Mouse (Mus musculus) heart, postnatal 25 days (tissue): ENCODE measurements around the gene Babam1. TPM values are rescaled to one million over a fixed set of nuclear protein-coding genes. Genes with fewer than 3 reads are reported as not detected.

Experiments used
- DNase-seq: peaks from one replicate; pipeline ENCODE4 v3.0.0; 2022; ENCODE audit warnings: low spot score
- intact Hi-C: fragments of 180-260 bp; cut with DNase I; formaldehyde crosslinking; loops from one replicate; pipeline ENCODE4 v1.15.1; 2025
- total RNA-seq, 2 experiments: library from RNA; stranded (reverse); gene quantifications; 2 replicates each; pipeline ENCODE4 v1.2.3; 2021

The Babam1 gene
- 10 to 100 TPM; 67.0 to 69.5 TPM for total RNA-seq

GRCm38 (mm10) chr8:71396639-71397305 lies at the start of gene Babam1:
Gene Babam1 (plus strand): TSS chr8:71396861.
- intact Hi-C loops = no loop called here
- peak; percentile 93 for DNase-seq

- intact Hi-C loops = no loop called here
- no peak for DNase-seq
These were observed 45.5 kb upstream of the Babam1 start for GRCm38 (mm10) chr8:71351117-71351516.

- no peak for DNase-seq
These were observed 45.1 kb upstream of the Babam1 start for GRCm38 (mm10) chr8:71351520-71351919.

GRCm38 (mm10) chr8:71358026-71358425 lies 38.6 kb upstream of the Babam1 start:
- no peak for DNase-seq
- intact Hi-C loops = no loop called here

More at GRCm38 (mm10) chr8:71351520-71351919, 45.1 kb upstream of the Babam1 start:
- intact Hi-C loops = no loop called here

DNA sequence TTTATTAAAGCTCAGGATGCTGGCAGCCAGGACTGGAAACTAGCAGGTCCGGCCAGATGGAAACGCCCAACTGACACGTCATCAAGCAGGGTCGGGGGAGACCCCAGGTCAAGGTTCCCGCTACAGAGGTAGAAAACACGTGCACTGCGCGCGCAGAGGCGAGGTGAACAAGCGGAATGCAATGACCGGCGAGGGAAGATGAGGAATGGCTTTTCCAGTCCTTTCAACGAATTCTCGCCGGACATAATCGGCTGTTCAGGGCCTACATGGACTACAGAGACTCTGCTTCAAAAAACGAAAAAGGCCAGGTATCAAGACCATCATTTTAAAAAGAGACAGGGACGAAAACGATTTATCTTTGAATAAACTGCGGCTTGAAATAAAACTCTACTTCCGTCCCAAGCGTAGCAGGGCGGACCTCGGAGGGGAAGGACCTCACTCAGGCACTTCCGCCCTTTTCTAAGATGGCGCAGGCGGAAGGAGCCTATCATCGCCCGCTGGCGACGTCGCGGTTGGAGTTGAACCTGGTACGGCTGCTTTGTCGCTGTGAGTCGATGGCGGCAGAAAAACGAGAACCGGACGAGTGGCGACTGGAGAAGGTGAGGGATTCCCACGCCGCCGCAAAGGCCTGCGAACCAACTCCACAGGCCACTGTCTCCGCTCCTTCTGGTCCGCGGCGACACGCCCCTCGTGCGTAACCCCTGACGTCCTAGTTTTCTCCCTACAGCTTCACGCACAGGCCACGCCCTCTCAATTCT lies 29.7 kb upstream of the Babam1 start, which contains the start of gene Use1:
Use1 (plus strand) TSS at position 78 of the 758 bp plus-strand sequence.
- peak; percentile 90 for DNase-seq
- intact Hi-C loops = no loop called here

- intact Hi-C loops = no loop called here
These were observed 29.0 kb upstream of the Babam1 start for GRCm38 (mm10) chr8:71367529-71368176.

DNA sequence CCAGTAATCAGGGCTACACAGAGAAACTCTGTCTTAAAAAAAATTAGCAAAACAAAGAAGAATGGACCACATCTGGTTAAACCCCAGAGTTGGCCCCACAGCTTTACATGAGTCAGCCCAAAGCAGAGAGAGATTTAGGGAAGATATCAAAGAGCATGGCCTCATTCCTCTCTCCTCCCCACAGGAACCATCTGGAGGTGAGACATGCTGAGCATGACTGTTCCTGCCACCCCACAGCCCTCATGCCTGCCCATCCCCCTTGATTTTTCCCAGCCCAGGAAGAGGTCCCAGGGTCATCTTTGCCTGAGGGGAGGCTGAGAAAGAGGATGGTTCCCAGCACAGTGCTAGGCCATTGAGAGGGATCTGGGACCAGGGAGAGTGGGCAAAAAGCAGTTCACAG lies 28.3 kb upstream of the Babam1 start:
- no peak for DNase-seq
- intact Hi-C loops = no loop called here

More at GRCm38 (mm10) chr8:71367529-71368176, 29.0 kb upstream of the Babam1 start:
- DNase-seq = no peak

GRCm38 (mm10) chr8:71369040-71369718 lies 27.5 kb upstream of the Babam1 start:
- intact Hi-C loops = no loop called here
- DNase-seq = no peak

GRCm38 (mm10) chr8:71370711-71371235 lies 25.9 kb upstream of the Babam1 start:
- intact Hi-C loops = no loop called here

DNA sequence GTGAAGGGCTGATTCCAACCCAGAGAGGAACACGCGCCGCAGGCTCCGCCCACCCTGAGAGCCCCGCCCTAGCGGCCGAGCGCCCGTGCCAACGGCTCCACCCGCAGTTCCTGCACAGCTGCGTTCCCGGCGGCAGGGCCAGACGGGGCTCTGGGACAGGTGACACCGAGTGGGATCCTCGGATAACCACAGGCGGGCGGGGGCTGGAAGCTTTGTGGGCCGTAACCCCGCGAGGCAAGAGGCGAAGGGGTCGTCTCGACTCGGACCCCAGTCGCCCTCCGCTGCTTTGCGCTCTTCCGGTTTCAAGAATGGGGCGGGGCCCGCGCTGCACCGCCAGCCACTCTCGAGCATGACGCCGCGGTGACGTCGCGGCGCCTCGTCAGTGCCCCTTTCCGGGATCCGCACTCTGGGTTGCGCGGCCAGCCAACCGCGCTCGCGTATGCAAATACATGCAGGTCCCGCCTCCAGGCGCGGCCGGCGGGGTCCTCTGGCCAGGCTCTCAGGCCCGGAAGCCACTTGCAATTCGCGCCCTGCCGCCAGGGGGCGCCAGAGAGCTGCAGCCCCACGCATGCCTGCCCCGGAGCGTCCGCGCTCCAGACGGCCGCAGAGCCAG lies 25.3 kb upstream of the Babam1 start, which contains the start of gene Ocel1:
Ocel1 (plus strand) TSS at position 63 of the 613 bp plus-strand sequence.
- intact Hi-C loops = no loop called here
- DNase-seq = peak; percentile 96

More at GRCm38 (mm10) chr8:71370711-71371235, 25.9 kb upstream of the Babam1 start:
- DNase-seq = no peak

DNA sequence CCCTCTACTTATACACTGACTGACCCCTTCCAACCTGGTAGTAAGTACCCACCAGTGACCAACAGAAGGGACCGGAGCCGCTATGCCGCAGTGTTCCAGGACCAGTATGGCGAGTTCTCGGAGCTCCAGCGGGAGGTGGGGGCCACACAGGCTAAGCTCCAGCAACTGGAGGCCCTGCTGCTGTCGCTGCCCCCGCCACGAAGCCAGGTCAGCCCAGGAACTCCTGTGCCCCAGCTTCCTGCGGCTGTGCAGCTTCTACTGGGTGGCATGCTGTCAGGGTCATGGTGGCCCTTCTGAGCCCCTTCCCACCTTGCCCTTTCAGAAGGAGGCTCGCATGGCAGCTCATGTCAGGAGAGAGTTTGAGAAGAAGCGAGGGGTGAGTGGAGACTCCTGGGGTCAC lies 24.2 kb upstream of the Babam1 start:
- intact Hi-C loops = loop anchor here (2.0 kb wide), 1 partner anchor 34 kb away; the partner anchor contains the start of gene Ankle1
- DNase-seq = no peak

GRCm38 (mm10) chr8:71373000-71373399 lies 23.7 kb upstream of the Babam1 start:
- intact Hi-C loops = loop anchor here (2.0 kb wide), 1 partner anchor 34 kb away; the partner anchor contains the start of gene Ankle1
- no peak for DNase-seq

- intact Hi-C loops = no loop called here
These were observed 21.9 kb upstream of the Babam1 start for GRCm38 (mm10) chr8:71374616-71375206.

DNA sequence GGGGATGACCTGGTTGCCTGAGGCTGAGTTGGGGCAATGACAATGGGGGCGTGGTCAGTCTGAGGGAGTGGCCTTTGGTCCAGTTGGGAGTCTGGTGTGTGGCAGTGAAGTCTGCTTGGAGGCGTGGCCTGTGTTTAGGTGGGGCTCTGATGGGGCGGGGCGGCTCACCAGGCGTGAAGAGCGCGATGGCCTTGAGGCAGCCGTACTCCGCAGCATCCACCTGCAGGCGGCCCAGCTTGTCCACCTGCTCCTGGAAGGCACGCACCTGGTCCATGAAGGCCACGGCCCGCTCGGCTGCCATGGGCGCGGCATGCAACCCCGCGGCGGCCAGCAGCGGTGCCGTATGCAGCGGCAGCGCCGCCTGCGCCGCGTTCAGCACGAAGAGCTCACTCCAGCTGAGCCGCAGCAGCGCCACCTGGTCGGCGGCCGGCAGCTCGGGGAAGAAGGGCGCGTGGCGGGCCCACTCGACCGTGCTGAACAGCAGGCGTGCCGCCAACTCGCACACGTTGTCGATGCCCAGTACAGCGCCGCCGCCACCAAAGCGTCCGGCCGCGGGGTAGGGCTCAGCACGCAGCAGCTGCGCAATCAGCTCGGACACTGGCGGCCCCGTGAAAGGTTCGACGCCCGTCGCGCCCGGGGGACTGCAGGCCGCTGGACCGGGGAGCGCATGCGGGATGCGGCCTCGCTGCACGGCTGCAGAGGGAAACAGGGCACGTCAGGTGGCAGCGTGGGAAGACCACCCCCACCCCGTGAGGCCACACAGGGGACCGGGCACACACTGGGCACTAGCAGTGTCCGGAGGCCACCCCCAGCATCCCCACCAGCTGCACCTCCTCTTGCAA lies 20.9 kb upstream of the Babam1 start:
- no peak for DNase-seq

More at GRCm38 (mm10) chr8:71374616-71375206, 21.9 kb upstream of the Babam1 start:
- no peak for DNase-seq

DNA sequence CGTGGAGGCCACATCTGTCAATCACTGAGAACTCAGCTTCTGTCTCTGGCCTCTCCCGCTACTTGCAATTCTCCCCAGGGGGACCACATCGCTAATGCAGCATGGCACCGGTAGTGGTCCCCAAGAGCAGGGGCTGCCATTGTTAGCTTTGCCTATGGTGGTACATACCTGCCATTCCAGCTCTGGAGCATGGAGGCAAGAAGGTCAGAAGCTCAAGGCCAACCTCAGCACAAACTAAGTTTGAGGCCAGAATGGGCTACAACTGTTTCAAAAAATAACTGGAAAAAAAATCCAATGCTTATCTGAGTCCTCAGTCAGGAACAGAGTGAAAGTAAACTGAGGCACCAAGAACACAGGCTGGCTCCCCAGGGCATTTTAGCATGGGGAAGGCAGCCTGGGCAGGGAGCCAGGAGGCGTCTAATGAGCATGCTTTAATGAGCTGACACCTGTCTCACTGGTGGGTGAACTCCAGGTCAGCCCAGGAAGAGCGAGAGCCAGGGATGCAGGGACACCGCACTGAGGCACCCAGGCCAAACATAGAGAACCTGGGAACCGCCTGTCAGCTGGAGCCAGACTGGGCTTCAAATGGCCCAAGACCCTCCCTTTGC lies 20.1 kb upstream of the Babam1 start:
- intact Hi-C loops = no loop called here
- no peak for DNase-seq

More for the DNA sequence above, 20.9 kb upstream of the Babam1 start:
- intact Hi-C loops = no loop called here

DNA sequence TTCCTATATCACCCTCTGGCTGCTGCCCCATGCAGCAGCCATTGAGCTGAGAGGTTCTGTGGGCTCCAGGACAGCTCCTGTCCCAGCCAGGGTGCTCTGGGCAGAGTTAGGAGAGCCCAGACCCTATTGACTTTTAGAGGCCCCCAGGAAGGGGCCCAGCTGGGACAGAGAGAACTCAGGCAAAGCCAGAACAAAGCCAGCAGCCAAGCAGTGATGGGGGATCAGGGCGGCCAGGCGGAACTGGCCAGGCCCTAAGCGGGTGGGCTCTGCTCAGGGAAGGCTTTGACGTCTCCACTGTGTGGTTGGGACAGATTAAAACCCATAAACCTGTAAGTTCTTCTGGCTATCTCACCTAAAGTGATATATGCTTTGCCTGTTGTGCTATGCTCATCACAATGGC lies 17.7 kb upstream of the Babam1 start:
- intact Hi-C loops = loop anchor here (1.0 to 2.0 kb wide), 2 partner anchors 24 to 83 kb away; no protein-coding TSS in a partner anchor
- DNase-seq = no peak

DNA sequence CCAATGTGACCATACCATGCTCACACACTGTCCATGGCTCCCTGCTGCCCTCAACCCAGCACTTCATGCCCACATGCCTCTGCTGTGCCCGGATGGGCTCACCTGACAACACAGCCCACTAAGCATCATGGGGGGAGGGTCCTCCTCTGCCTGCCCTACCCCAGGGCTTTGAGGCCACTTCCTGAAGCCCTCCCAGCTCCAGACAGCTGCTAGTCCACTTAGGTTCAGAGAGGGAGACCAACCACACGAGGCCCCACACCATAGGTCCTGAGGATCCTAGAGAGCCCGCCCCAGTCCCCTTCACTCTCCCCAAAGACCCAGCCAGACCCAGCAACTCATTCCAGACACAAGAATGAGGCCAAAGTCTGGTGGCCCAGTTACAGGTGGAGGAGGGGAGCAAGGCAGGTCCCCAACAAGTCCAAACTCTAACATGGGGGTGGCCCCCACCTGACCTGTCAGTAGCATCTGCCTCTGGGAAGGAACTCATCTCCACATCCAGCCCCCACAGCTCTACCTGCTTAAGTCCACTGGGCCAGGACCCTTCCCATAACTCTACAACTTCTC lies 17.1 kb upstream of the Babam1 start:
- no peak for DNase-seq
- intact Hi-C loops = loop anchor here (1.0 to 2.0 kb wide), 2 partner anchors 23 to 83 kb away; no protein-coding TSS in a partner anchor
